Mouse (Mus musculus): ENCODE measurements at regions not wholly inside any gene's neighbourhood (a gene's known extent, or its start where the extent isn't known, plus 50 kb on each side); places are given as distances from the start of the nearest gene placed in this dataset.

DNA sequence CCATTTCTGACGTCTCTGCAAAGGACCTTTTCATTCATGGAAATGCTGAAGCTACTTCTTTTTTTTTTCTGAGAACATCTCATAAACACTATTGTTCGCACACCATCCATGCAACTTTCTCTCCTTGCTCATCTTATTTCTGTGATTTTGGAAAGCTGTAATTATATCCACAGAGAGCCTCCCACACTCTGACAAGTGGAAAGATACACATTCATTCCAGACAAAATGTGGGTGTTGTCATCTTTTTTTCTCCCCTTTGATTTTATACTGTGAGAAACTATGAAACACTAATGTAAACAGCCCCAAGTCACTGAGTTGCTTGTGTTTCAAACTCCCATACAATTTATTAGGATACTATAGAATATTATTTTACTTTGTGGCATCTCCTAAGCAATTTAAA lies 129.6 kb upstream of the Galnt5 start:
- 81% methylated on average over 2 of the region's 2 CpGs for WGBS
- H3K27me3 ChIP-seq (ENCODE audit: control insufficient read depth, insufficient read depth, low read length): no peaks in the 10 kb centered on the region
- H3K27ac ChIP-seq (replicated peaks; ENCODE audit: low read depth, low read length): no peak overlapping the region
- no peaks in the 10 kb centered on the region for H3K4me1 ChIP-seq (ENCODE audit: control insufficient read depth, insufficient read depth, low read length)
- no peak overlapping the region for H3K4me2 ChIP-seq (ENCODE audit: low read depth, severe bottlenecking)
- H3K9me3 ChIP-seq (ENCODE audit: control insufficient read depth, low read length): no peaks in the 10 kb centered on the region
- no peak overlapping the region for H3K4me3 ChIP-seq (ENCODE audit: low read depth, low read length)
- ATAC-seq (ENCODE audit: insufficient number of reproducible peaks, low FRiP score, low TSS enrichment, low read depth) (no peak), DNase-seq (ENCODE audit: low spot score) (no peak)
- no peak overlapping the region for H3K9ac ChIP-seq (ENCODE audit: low read length)
- H3K36me3 ChIP-seq (ENCODE audit: control insufficient read depth, insufficient read depth, low read length): no peaks in the 10 kb centered on the region

DNA sequence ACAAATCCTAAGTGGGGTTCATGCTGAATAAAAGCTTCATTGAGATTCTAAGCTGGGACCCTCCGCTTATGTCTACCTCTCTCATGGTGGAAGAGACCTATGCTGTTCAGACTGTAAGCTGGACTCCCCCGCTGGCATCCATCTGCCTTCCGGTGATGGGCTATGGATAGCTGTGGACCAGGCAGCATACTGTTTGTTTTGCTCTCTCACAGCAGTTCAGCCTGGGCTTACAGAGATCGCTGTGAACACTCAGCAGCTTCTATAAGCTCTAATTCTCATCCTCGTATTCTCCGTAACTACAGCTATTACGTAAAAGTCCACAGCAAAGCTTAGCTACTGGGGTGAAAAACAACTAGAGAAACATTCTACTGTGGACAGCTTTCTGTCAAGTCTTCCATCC lies 97.5 kb upstream of the Galnt5 start:
- WGBS: 90% methylated on average over 7 of the region's 7 CpGs
- ATAC-seq (ENCODE audit: insufficient number of reproducible peaks, low FRiP score, low TSS enrichment, low read depth) (no peak), DNase-seq (ENCODE audit: low spot score) (no peak)
- Histone ChIP-seq H3K27ac (replicated peaks; ENCODE audit: low read depth, low read length) (no peak overlapping the region), H3K4me2 (ENCODE audit: low read depth, severe bottlenecking) (no peak overlapping the region), H3K4me1 (ENCODE audit: control insufficient read depth, insufficient read depth, low read length) (no peaks in the 10 kb centered on the region), H3K4me3 (ENCODE audit: low read depth, low read length) (no peak overlapping the region), H3K36me3 (ENCODE audit: control insufficient read depth, insufficient read depth, low read length) (no peaks in the 10 kb centered on the region), H3K9me3 (ENCODE audit: control insufficient read depth, low read length) (no peaks in the 10 kb centered on the region), H3K9ac (ENCODE audit: low read length) (no peak overlapping the region), H3K27me3 (ENCODE audit: control insufficient read depth, insufficient read depth, low read length) (no peaks in the 10 kb centered on the region)

DNA sequence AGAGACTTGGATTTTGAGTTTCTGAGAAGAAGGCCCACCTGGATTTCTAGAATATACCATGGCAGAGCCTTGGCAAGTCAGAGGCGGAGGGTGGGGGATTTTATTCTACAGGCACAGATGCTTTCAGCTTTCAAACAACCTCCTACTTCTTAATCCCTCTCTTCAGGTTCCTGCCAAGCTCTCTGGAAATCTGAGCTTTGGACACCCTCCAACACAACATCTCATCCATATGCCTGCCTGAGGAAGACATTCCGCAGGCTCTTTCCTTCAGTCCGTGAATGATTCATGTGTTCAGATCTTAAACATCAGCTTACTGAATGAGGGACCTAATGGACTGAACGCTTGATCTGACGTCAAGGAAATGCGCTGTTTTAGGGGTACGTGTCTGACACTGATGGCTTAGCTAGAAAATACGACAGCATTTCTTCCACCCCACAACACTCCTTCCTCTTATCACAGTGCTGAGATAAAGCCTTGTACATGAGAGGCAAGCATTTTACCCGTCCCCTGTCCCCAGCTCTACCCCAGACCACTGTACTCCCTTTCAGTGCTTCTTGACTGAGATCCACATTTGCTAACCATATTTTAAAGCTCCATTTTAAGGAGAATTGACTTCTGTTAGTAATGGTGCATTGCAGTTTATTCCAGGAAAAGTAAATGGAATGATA lies 97.0 kb upstream of the Galnt5 start:
- no peak for DNase-seq (ENCODE audit: low spot score)
- H3K27me3 ChIP-seq (ENCODE audit: control insufficient read depth, insufficient read depth, low read length): no peaks in the 10 kb centered on the region
- H3K9ac ChIP-seq (ENCODE audit: low read length): no peak overlapping the region
- H3K4me3 ChIP-seq (ENCODE audit: low read depth, low read length): no peak overlapping the region
- no peak for ATAC-seq (ENCODE audit: insufficient number of reproducible peaks, low FRiP score, low TSS enrichment, low read depth)
- H3K9me3 ChIP-seq (ENCODE audit: control insufficient read depth, low read length): no peaks in the 10 kb centered on the region
- H3K27ac ChIP-seq (replicated peaks; ENCODE audit: low read depth, low read length): no peak overlapping the region
- no peaks in the 10 kb centered on the region for H3K4me1 ChIP-seq (ENCODE audit: control insufficient read depth, insufficient read depth, low read length)
- H3K36me3 ChIP-seq (ENCODE audit: control insufficient read depth, insufficient read depth, low read length): no peaks in the 10 kb centered on the region
- H3K4me2 ChIP-seq (ENCODE audit: low read depth, severe bottlenecking): no peak overlapping the region
- 82% methylated on average over 9 of the region's 9 CpGs for WGBS

DNA sequence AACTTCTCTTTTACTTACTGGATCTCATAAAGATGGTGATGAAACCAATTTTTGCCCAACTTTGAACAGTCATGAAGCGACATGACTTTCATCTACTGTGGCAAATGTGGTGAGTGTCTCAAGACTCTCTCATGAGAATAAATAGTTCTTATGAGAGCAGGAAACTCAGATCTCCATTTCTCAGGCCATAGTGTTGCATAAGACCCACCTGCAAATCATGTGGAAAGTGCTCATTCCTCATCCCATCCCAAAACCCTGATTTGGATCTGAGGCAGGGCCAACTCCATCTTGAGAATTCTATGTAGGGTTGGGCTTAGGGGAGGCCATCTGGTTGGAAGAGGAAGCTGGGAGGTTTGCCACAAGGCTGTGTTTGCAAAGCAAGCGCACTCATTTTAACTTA lies 92.5 kb upstream of the Galnt5 start:
- Histone ChIP-seq H3K4me1 (ENCODE audit: control insufficient read depth, insufficient read depth, low read length) (no peaks in the 10 kb centered on the region), H3K9me3 (ENCODE audit: control insufficient read depth, low read length) (no peaks in the 10 kb centered on the region), H3K27me3 (ENCODE audit: control insufficient read depth, insufficient read depth, low read length) (no peaks in the 10 kb centered on the region), H3K4me3 (ENCODE audit: low read depth, low read length) (no peak overlapping the region), H3K36me3 (ENCODE audit: control insufficient read depth, insufficient read depth, low read length) (no peaks in the 10 kb centered on the region), H3K27ac (replicated peaks; ENCODE audit: low read depth, low read length) (no peak overlapping the region), H3K4me2 (ENCODE audit: low read depth, severe bottlenecking) (no peak overlapping the region), H3K9ac (ENCODE audit: low read length) (no peak overlapping the region)
- no peak for DNase-seq (ENCODE audit: low spot score)
- ATAC-seq (ENCODE audit: insufficient number of reproducible peaks, low FRiP score, low TSS enrichment, low read depth): no peak
- WGBS: 93% methylated on average over 2 of the region's 2 CpGs

DNA sequence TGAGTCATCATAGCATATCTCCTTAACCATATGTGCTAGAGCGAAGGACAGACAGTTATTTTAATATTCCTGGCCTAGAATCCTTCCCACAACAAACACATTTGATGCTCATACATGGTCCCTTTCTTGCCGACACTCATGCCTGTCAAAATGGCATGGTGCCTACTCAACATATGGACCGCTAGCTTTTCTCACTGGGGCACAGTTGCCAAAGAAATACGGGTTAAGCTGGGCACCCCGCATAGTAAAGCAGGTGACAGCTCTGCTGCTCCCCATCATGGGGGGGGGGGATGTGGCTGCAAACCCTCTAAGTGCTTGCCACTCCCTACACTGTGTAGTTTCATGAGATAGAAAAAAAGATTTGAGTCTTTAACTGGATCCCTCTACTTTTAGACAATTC lies 90.7 kb upstream of the Galnt5 start:
- no peak overlapping the region for H3K4me3 ChIP-seq (ENCODE audit: low read depth, low read length)
- H3K27ac ChIP-seq (replicated peaks; ENCODE audit: low read depth, low read length): no peak overlapping the region
- no peak overlapping the region for H3K9ac ChIP-seq (ENCODE audit: low read length)
- H3K27me3 ChIP-seq (ENCODE audit: control insufficient read depth, insufficient read depth, low read length): no peaks in the 10 kb centered on the region
- H3K4me1 ChIP-seq (ENCODE audit: control insufficient read depth, insufficient read depth, low read length): no peaks in the 10 kb centered on the region
- no peaks in the 10 kb centered on the region for H3K36me3 ChIP-seq (ENCODE audit: control insufficient read depth, insufficient read depth, low read length)
- WGBS: 89% methylated on average over 5 of the region's 5 CpGs
- DNase-seq (ENCODE audit: low spot score) (no peak), ATAC-seq (ENCODE audit: insufficient number of reproducible peaks, low FRiP score, low TSS enrichment, low read depth) (no peak)
- no peaks in the 10 kb centered on the region for H3K9me3 ChIP-seq (ENCODE audit: control insufficient read depth, low read length)
- no peak overlapping the region for H3K4me2 ChIP-seq (ENCODE audit: low read depth, severe bottlenecking)

DNA sequence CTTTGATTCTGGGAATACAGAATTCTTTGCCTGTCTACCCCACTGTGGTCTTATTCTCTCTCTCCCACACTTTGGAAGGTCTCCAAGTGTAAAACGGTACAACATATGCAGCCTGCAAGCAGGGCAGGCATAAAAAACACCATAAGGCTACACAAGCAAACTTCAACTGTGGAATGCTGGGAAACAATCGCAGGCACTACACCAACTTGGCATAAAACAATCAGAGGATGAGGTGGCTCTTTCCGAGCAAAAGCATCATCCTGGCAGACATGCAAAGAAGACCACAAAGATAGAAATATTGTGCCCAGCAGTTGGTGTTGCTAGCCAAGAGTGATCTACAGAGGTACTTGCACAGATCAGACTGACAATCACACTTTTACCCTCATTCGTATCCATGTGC lies 88.0 kb upstream of the Galnt5 start:
- no peak overlapping the region for H3K4me3 ChIP-seq (ENCODE audit: low read depth, low read length)
- no peaks in the 10 kb centered on the region for H3K36me3 ChIP-seq (ENCODE audit: control insufficient read depth, insufficient read depth, low read length)
- no peak overlapping the region for H3K4me2 ChIP-seq (ENCODE audit: low read depth, severe bottlenecking)
- 93% methylated on average over 4 of the region's 4 CpGs for WGBS
- H3K27ac ChIP-seq (replicated peaks; ENCODE audit: low read depth, low read length): no peak overlapping the region
- DNase-seq (ENCODE audit: low spot score): no peak
- H3K9ac ChIP-seq (ENCODE audit: low read length): no peak overlapping the region
- H3K4me1 ChIP-seq (ENCODE audit: control insufficient read depth, insufficient read depth, low read length): no peaks in the 10 kb centered on the region
- no peak for ATAC-seq (ENCODE audit: insufficient number of reproducible peaks, low FRiP score, low TSS enrichment, low read depth)
- H3K9me3 ChIP-seq (ENCODE audit: control insufficient read depth, low read length): no peaks in the 10 kb centered on the region
- no peaks in the 10 kb centered on the region for H3K27me3 ChIP-seq (ENCODE audit: control insufficient read depth, insufficient read depth, low read length)

DNA sequence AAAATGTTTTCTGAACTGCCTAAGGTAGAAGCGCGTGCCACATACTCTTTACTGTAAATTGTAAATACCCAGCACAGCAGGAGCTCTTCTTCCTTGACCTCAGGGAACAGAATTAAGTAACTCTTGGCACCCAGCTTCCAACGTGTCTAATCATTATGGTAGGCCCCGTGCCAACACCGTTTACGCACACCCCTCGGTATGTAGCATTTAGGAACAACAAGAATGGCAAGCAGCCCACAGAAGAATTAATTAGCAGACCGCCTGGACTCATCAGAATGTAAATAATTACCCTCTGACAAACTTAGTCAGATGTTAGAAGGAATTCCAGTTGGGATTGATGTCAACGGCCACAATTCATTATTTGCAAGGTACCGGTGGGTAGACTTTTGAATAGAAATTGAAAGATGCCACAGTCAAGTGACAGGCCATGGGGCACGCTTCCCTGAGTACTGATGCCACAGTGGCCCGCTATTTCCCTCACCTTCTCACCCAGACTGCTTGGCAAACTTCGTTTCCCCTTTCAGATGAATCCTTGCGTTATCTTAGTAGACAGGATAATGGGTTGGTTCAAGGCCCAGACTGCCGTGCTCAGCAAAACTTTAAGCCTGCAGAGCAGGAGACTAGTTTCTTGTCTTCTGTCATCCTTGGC lies 81.2 kb upstream of the Galnt5 start:
- 81% methylated on average over 15 of the region's 15 CpGs for WGBS
- no peak overlapping the region for H3K4me3 ChIP-seq (ENCODE audit: low read depth, low read length)
- ATAC-seq (ENCODE audit: insufficient number of reproducible peaks, low FRiP score, low TSS enrichment, low read depth) (no peak), DNase-seq (ENCODE audit: low spot score) (no peak)
- no peak overlapping the region for H3K9ac ChIP-seq (ENCODE audit: low read length)
- no peak overlapping the region for H3K27ac ChIP-seq (replicated peaks; ENCODE audit: low read depth, low read length)
- no peaks in the 10 kb centered on the region for H3K36me3 ChIP-seq (ENCODE audit: control insufficient read depth, insufficient read depth, low read length)
- H3K4me2 ChIP-seq (ENCODE audit: low read depth, severe bottlenecking): no peak overlapping the region
- no peaks in the 10 kb centered on the region for H3K9me3 ChIP-seq (ENCODE audit: control insufficient read depth, low read length)
- H3K4me1 ChIP-seq (ENCODE audit: control insufficient read depth, insufficient read depth, low read length): no peaks in the 10 kb centered on the region
- H3K27me3 ChIP-seq (ENCODE audit: control insufficient read depth, insufficient read depth, low read length): no peaks in the 10 kb centered on the region

DNA sequence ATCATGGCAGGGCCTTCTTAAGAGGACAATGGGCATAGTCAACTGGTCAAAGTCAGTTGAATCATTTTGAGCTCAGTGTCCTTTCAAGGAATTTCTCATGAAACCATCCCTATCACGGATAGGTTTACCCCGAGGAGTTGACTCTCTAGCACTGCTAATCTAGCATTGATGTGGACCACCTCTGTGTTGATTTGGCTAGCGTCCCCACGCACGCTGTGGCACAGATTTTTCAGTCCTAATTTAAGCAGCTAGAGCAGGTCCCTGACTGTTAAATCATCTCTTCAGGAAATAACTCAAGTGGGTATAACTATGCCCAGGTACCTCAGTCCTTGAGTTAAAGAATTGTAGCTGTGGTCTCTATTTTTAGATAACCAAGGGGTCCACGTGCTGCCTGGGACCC lies 80.0 kb upstream of the Galnt5 start:
- Histone ChIP-seq H3K9ac (ENCODE audit: low read length) (no peak overlapping the region), H3K27me3 (ENCODE audit: control insufficient read depth, insufficient read depth, low read length) (no peaks in the 10 kb centered on the region), H3K9me3 (ENCODE audit: control insufficient read depth, low read length) (no peaks in the 10 kb centered on the region), H3K4me2 (ENCODE audit: low read depth, severe bottlenecking) (no peak overlapping the region), H3K36me3 (ENCODE audit: control insufficient read depth, insufficient read depth, low read length) (no peaks in the 10 kb centered on the region), H3K4me3 (ENCODE audit: low read depth, low read length) (no peak overlapping the region), H3K4me1 (ENCODE audit: control insufficient read depth, insufficient read depth, low read length) (no peaks in the 10 kb centered on the region), H3K27ac (replicated peaks; ENCODE audit: low read depth, low read length) (no peak overlapping the region)
- WGBS: 84% methylated on average over 6 of the region's 6 CpGs
- DNase-seq (ENCODE audit: low spot score): no peak
- ATAC-seq (ENCODE audit: insufficient number of reproducible peaks, low FRiP score, low TSS enrichment, low read depth): no peak

Data from limb, embryonic 11.5 days (tissue).